Mouse (Mus musculus) limb, embryonic 10.5 days (tissue): ENCODE results near the gene Cpm. TPM values are rescaled to one million over a fixed set of nuclear protein-coding genes. Genes with fewer than 3 reads are reported as not detected.

Experiments used
- DNase-seq: peaks from one replicate; pipeline ENCODE4 v3.0.0-alpha.2; 2017; ENCODE audit warnings: low spot score
- H3K27ac ChIP-seq: fragments of 300-500 bp; sonication (generic); 2 replicates; pipeline ENCODE4 v1.5.1; 2016; ENCODE audit warnings: mild to moderate bottlenecking
- H3K27me3 ChIP-seq: fragments of 300-500 bp; sonication (generic); 2 replicates; pipeline ENCODE4 v1.6.1; 2016; ENCODE audit warnings: low read depth, mild to moderate bottlenecking; ENCODE audit not compliant: poor library complexity, severe bottlenecking
- H3K36me3 ChIP-seq: fragments of 300-500 bp; sonication (generic); 2 replicates; pipeline ENCODE4 v1.6.1; 2016; ENCODE audit warnings: mild to moderate bottlenecking, moderate library complexity
- H3K4me1 ChIP-seq: fragments of 300-500 bp; sonication (generic); 2 replicates; pipeline ENCODE4 v1.6.1; 2016
- H3K4me3 ChIP-seq: fragments of 300-500 bp; sonication (generic); 2 replicates; pipeline ENCODE4 v1.5.1; 2016; ENCODE audit warnings: mild to moderate bottlenecking, moderate library complexity
- H3K9me3 ChIP-seq: fragments of 300-500 bp; sonication (generic); replicated peaks from 2 replicates; pipeline ENCODE4 v1.6.1; 2016; ENCODE audit warnings: mild to moderate bottlenecking
- WGBS: fragments of 180-500 bp; shearing (Covaris S2); methylation state at CpG from one replicate; pipeline ENCODE4 v1.1.7; 2016; 5-methylcytosine and 5-hydroxymethylcytosine counted together
- polyA plus RNA-seq: library from polyadenylated mRNA; unstranded; fragments of >200 nt; fragmentation: Nextera tagmentation; extraction: Ambion mirVana; gene quantifications from 2 replicates; pipeline ENCODE4 v1.2.1, GENCODE M21; 2016

Cpm gene
- polyA plus RNA-seq, 1 experiment from 2014 or later, result 31.5 TPM

- H3K4me3 ChIP-seq, result no peak overlapping the region
- H3K36me3 ChIP-seq, result peaks cover 9% of the 10 kb centered on the region; the same call in 1 of the 2 replicates
- no peak overlapping the region for H3K27ac ChIP-seq
- H3K9me3 ChIP-seq, result no peaks in the 10 kb centered on the region
- no peaks in the 10 kb centered on the region for H3K27me3 ChIP-seq
- peaks cover 38% of the 10 kb centered on the region for H3K4me1 ChIP-seq
- DNase-seq, result no peak
- WGBS, result 93% methylated on average over 8 of the region's 8 CpGs
Observed at GRCm38 (mm10) chr10:117639221-117639599, 9.9 kb downstream of the Cpm start.

DNA sequence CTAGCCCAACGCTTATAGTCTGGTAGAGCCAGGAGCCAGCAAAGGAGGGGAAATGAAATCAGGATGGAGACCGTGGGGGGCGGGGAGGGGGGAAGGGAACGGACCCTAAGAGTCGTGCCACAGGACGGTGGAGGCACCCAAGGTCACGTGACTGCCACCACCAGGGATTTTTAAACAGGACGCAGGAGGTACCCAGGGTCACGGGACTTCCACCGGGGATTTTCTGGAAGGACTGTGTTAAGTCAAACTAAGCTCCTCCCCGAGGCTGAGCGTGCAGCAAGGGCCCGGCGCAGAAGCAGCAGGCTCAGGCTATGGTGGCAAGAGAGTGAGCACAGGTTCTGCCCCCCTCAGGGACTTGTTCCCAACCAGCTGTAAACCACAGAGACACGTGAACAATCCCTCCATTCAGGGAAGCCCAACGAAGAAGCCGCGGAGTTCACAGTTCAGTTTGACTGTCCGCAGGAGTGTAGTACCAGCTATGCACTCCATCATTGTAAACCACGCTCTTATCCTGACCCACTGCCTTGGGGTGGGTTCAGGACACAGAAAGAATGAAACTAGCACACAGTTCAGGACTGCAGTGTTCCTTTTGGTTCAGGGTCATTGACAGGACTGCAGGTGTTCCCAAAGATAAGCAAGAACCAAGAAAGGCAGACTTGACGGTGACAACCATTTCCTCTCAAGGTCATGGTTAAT, 10.7 kb downstream of the Cpm start:
- Histone ChIP-seq H3K4me1 (peaks cover 46% of the 10 kb centered on the region), H3K9me3 (no peaks in the 10 kb centered on the region), H3K4me3 (no peak overlapping the region), H3K36me3 (peaks cover 9% of the 10 kb centered on the region; the same call in 1 of the 2 replicates), H3K27me3 (no peaks in the 10 kb centered on the region), H3K27ac (peak overlapping the region; percentile 14; the same call in 1 of the 2 replicates)
- no peak for DNase-seq
- WGBS, result 56% methylated on average over 21 of the region's 21 CpGs

DNA sequence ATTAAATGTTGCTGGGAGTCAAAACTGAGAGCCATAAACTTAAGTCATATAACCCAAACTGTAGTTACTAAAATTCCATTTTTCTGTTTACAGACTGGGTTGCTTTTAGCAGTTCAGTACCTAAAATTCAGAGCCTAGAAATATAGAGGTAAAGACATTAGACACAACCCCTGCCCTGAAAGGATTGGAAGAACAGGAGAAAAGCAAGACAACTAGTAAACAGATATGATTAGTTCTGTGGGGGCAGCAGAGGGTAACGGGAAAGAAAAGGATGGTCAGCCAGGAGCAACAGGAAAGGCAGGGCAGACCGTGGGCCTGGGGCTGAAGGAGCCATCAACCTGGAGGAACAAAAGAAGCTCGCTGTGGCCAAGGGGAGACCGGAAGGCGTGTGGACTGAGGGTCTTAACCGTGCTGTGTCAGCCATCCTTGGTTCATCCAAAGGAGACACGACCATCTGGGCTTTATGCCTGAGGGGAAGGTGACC, 11.3 kb downstream of the Cpm start:
- 79% methylated on average over 7 of the region's 7 CpGs for WGBS
- Histone ChIP-seq H3K27me3 (no peaks in the 10 kb centered on the region), H3K36me3 (peaks cover 6% of the 10 kb centered on the region; the same call in 1 of the 2 replicates), H3K4me1 (peaks cover 50% of the 10 kb centered on the region), H3K4me3 (no peak overlapping the region), H3K27ac (0 out of 2 replicates have a peak overlapping the region, but pooled peaks have one; percentile 26), H3K9me3 (no peaks in the 10 kb centered on the region)
- no peak for DNase-seq

DNA sequence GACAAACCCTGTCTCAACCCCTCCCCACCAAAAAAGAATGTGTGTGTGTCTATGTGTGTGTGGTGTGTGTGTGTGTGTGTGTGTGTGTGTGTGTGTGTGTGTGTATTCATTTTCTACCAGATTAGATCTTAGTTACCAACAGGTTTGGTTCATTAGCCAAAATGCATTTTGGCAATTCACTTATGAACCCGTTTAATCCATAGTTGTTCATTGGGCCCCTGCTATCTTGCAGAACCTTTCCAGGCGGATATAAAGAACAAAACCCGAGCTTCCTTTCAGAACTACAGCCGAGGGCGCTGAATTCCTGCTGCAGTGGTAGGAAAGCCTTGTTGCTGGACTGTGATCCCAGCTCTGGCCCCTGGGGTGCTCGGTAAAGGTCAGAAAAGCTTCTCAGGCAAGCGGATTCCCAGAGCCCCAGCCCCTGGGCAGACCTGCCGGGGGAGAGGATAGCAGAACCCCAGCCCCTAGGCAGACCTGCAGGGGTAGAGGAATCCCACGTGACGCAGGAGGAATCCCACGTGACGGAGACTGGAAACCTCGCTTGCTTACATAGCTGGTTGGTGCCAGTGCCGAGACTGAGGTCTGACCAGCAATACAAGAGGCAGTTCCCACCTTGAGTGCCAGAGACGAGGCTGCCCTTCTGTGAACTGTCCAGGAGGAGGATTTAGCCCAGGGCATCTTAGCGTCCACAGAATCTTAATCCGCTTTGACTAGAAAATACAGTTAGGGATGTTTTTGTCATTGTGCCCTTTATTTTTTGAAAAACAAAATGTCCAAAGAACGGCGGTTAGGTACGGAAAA, 12.3 kb downstream of the Cpm start:
- Histone ChIP-seq H3K9me3 (no peaks in the 10 kb centered on the region), H3K36me3 (peaks cover 3% of the 10 kb centered on the region), H3K4me1 (peaks cover 54% of the 10 kb centered on the region), H3K4me3 (no peak overlapping the region), H3K27ac (peak overlapping the region; percentile 14; the same call in 1 of the 2 replicates), H3K27me3 (no peaks in the 10 kb centered on the region)
- peak; percentile 45 for DNase-seq
- 62% methylated on average over 20 of the region's 20 CpGs for WGBS

- Histone ChIP-seq H3K4me1 (peaks cover 54% of the 10 kb centered on the region), H3K27me3 (no peaks in the 10 kb centered on the region), H3K27ac (no peak overlapping the region), H3K9me3 (no peaks in the 10 kb centered on the region), H3K4me3 (no peak overlapping the region), H3K36me3 (peaks cover 3% of the 10 kb centered on the region)
- WGBS, result 85% methylated on average over 9 of the region's 9 CpGs
- no peak for DNase-seq
Observed at GRCm38 (mm10) chr10:117642201-117642450, 12.8 kb downstream of the Cpm start.

DNA sequence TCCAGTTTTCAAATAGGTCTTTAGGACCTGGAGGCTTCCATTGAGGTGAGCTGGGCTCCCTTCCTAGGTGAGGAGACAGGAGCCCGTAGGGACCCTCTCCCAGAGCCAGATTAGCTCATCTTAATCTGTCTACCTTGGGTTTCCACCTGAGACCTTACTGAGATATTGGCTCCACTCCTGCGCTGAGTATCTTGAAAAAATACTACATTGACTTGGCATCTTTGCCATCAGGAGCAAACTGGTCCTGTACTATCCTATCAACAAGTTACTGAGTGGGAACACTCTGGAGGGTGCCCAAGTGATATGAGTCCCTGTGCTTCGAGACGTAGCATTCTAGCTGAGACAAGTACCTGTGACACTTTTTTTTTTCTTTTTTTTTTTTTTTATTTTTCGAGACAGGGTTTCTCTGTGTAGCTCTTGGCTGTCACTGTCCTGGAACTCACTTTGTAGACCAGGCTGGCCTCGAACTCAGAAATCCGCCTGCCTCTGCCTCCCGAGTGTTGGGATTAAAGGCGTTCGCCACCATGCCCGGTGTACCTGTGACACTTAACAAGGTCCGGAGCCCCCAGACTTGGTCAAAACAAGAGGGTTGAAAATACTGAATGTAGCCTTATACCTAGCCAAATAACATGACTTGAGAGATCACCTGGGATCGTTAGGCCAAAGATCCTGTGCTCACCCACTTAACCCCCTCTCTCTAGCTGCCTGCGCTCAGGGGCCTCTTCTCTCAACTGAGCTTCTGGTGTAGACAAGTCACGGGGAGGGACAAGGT, 13.4 kb downstream of the Cpm start:
- peaks cover 51% of the 10 kb centered on the region for H3K4me1 ChIP-seq
- H3K27me3 ChIP-seq, result no peaks in the 10 kb centered on the region
- H3K27ac ChIP-seq, result 0 out of 2 replicates have a peak overlapping the region, but pooled peaks have one; percentile 56
- H3K9me3 ChIP-seq, result no peaks in the 10 kb centered on the region
- peaks cover 3% of the 10 kb centered on the region for H3K36me3 ChIP-seq
- no peak for DNase-seq
- WGBS, result 93% methylated on average over 15 of the region's 15 CpGs
- H3K4me3 ChIP-seq, result no peak overlapping the region

GRCm38 (mm10) chr10:117643302-117643701, 14.0 kb downstream of the Cpm start:
- DNase-seq, result no peak
- peaks cover 46% of the 10 kb centered on the region for H3K4me1 ChIP-seq
- peaks cover 3% of the 10 kb centered on the region for H3K36me3 ChIP-seq
- peak overlapping the region; percentile 56; the same call in 1 of the 2 replicates for H3K27ac ChIP-seq
- WGBS, result 81% methylated on average over 6 of the region's 6 CpGs
- no peak overlapping the region for H3K4me3 ChIP-seq
- no peaks in the 10 kb centered on the region for H3K27me3 ChIP-seq
- no peaks in the 10 kb centered on the region for H3K9me3 ChIP-seq

DNA sequence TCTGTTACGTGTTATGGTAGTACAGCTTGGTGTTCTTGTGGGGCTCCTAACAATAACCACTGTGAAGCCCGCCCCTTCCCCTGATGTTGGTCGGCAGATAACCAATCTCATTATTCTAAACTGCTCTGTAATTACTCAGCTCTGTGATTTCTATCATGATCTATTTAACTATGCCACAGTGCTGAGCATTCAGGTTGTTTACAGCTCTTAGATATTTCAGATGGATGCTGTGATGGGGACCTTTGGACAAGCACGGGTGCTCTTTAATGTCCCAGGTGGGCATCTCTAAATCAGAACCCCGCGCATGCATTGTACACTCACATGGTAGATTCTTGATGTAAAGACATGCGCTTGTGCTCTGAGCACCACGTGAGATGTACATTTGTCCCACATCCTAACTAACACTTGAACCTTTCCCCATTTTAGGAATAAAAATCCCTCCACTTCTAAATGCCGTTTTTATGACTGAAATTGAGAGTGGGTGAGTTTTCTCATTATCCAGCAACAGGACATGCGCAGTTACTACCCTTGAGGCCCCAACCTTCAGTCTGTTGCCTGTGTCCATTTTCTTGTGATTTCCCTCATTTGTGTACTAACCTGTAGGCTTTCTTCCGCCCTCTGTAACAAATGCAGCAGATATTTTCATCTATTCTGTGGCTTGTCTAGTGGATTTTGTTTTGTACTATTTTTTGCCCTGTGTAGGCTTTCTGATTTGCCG, 14.6 kb downstream of the Cpm start:
- 88% methylated on average over 12 of the region's 12 CpGs for WGBS
- Histone ChIP-seq H3K36me3 (peaks cover 3% of the 10 kb centered on the region), H3K4me1 (peaks cover 46% of the 10 kb centered on the region), H3K27me3 (no peaks in the 10 kb centered on the region), H3K27ac (peak overlapping the region; percentile 56; the same call in 1 of the 2 replicates), H3K9me3 (no peaks in the 10 kb centered on the region), H3K4me3 (no peak overlapping the region)
- DNase-seq, result no peak

DNA sequence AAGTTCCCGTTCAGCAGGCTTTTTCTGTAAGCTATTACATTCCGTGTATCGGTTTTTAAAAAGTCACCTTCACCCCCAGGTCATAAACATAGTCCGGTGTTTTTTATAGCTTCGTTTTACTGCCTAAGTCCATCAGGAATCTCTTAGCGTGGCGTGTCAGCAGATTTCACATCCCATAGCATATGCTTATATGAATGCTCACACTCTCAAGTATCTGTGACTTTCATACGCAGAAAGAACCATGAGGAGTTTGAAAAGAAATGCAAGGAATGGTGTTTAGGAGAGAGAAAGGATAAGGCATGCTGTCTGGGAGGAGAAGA, 15.1 kb downstream of the Cpm start:
- Histone ChIP-seq H3K27me3 (no peaks in the 10 kb centered on the region), H3K36me3 (peaks cover 3% of the 10 kb centered on the region), H3K4me1 (peaks cover 46% of the 10 kb centered on the region), H3K27ac (peak overlapping the region; percentile 56; the same call in 1 of the 2 replicates), H3K4me3 (no peak overlapping the region), H3K9me3 (no peaks in the 10 kb centered on the region)
- 74% methylated on average over 8 of the region's 8 CpGs for WGBS
- no peak for DNase-seq

DNA sequence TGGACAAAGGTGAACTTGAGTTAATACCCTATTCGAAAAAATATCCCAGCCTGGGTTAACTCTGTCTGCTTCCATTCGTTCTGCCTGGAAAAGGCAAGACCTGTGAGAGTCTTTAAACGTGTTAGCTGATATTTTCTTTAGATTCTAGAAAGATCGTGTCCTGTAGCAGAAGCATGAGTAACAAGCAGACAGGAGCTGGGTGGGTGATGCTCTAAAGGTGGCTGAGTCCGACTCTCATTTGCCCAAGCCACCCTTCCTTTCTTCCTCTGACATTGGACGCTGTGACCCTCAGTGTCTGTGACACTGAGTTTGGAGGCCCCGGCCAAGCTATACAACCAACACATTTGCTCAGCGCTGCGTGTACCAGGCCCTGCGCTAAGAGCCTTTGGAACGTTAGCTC, 15.5 kb downstream of the Cpm start:
- no peak for DNase-seq
- Histone ChIP-seq H3K4me1 (peaks cover 43% of the 10 kb centered on the region), H3K9me3 (no peaks in the 10 kb centered on the region), H3K4me3 (no peak overlapping the region), H3K27ac (peak overlapping the region; percentile 56; the same call in 1 of the 2 replicates), H3K27me3 (no peaks in the 10 kb centered on the region), H3K36me3 (peaks cover 3% of the 10 kb centered on the region)
- 92% methylated on average over 11 of the region's 11 CpGs for WGBS

DNA sequence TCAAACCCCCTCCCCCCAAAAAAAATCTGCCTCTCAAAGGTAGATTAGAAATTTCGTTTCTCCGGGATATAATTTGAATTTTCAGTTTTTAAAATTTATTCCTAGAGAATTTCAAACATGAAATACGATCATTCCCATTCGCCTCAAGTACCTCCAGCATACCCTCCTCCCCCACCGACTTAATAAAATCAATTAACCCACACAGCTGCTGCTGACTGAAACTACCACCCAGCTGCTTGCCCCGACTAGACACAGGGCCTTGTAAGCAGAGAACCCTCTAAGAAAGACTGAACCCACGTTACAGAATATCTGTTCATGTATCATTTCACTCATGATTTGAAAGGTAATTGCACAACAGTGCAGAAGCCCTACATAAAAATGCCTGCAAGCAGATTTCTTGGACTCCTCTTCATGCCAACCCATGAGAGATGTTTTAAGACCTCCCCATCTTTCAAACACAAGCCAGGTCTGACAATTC, 16.2 kb downstream of the Cpm start:
- Histone ChIP-seq H3K9me3 (no peaks in the 10 kb centered on the region), H3K4me3 (no peak overlapping the region)
- WGBS, result 74% methylated on average over 7 of the region's 7 CpGs

DNA sequence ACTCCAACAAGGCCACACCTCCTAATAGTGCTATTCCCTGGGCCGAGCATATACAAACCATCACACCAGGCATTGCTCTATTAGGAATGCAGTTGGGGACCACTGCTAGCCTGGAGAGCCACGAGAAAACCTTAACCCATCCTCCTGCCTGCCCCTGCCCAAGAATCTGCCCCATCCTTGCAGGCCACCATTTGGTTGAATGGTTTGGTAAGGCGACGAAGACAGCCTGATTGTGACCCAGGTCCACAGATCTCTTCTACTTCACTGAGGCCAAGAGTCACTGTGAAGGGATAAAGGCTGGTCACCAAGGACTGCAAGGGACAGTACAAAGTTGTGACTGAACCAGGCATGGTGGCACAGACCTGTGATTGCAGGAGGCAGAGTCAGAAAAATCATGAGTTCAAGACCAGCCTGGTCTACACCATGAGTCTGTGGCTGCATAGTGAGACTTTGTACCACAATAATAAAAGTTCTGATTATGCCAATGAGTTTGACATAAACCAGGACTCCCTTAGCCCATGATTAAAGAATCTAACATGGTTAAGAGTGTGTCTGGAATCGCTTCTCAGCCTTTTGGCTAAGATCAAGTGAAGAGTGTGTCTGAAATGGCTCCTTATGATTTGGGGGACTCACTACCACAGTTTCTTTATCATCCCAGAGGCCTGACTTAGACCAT, 17.3 kb downstream of the Cpm start:
- WGBS, result 87% methylated on average over 5 of the region's 5 CpGs
- no peak for DNase-seq

More for the DNA sequence above, 16.2 kb downstream of the Cpm start:
- no peaks in the 10 kb centered on the region for H3K27me3 ChIP-seq
- no peak for DNase-seq
- H3K36me3 ChIP-seq, result peaks cover 3% of the 10 kb centered on the region
- H3K4me1 ChIP-seq, result peaks cover 37% of the 10 kb centered on the region
- peak overlapping the region; percentile 68; the same call in 1 of the 2 replicates for H3K27ac ChIP-seq

More for the DNA sequence above, 17.3 kb downstream of the Cpm start:
- H3K4me1 ChIP-seq, result peaks cover 37% of the 10 kb centered on the region
- no peaks in the 10 kb centered on the region for H3K27me3 ChIP-seq
- no peaks in the 10 kb centered on the region for H3K9me3 ChIP-seq
- H3K36me3 ChIP-seq, result peaks cover 3% of the 10 kb centered on the region
- no peak overlapping the region for H3K27ac ChIP-seq
- H3K4me3 ChIP-seq, result no peak overlapping the region
